Mouse (Mus musculus): ENCODE results near the gene Pax5. TPM values are rescaled to one million over a fixed set of nuclear protein-coding genes. Genes with fewer than 3 reads are reported as not detected.

Gene Pax5
- polyA plus RNA-seq, 1 experiment from 2014 or later: 0.26 TPM

GRCm38 (mm10) chr4:44664004-44664766, 46.1 kb downstream of the Pax5 start:
- Histone ChIP-seq H3K9ac (no peak overlapping the region), H3K4me2 (peak overlapping the region; percentile 56), H3K4me3 (replicated peaks) (peak overlapping the region; percentile 28), H3K36me3 (replicated peaks) (no peaks in the 10 kb centered on the region), H3K4me1 (replicated peaks) (no peaks in the 10 kb centered on the region), H3K27me3 (peaks cover 66% of the 10 kb centered on the region), H3K27ac (replicated peaks) (no peak overlapping the region), H3K9me3 (replicated peaks) (no peaks in the 10 kb centered on the region)
- no peak for ATAC-seq (ENCODE audit: insufficient read depth)
- 1% methylated on average over 81 of the region's 81 CpGs for whole genome bisulfite sequencing (ENCODE audit: insufficient replicate concordance)

GRCm38 (mm10) chr4:44663489-44663888, 46.8 kb downstream of the Pax5 start:
- no peak overlapping the region for H3K4me2 ChIP-seq
- no peaks in the 10 kb centered on the region for H3K4me1 ChIP-seq (replicated peaks)
- H3K9me3 ChIP-seq (replicated peaks): no peaks in the 10 kb centered on the region
- no peak overlapping the region for H3K27ac ChIP-seq (replicated peaks)
- no peak overlapping the region for H3K4me3 ChIP-seq (replicated peaks)
- no peaks in the 10 kb centered on the region for H3K36me3 ChIP-seq (replicated peaks)
- ATAC-seq (ENCODE audit: insufficient read depth): no peak
- no peak overlapping the region for H3K9ac ChIP-seq
- WGBS (ENCODE audit: insufficient replicate concordance): 26% methylated on average over 10 of the region's 10 CpGs
- peaks cover 66% of the 10 kb centered on the region for H3K27me3 ChIP-seq

GRCm38 (mm10) chr4:44645181-44645580, 65.1 kb downstream of the Pax5 start:
- Histone ChIP-seq H3K27ac (replicated peaks) (no peak overlapping the region), H3K9me3 (replicated peaks) (no peaks in the 10 kb centered on the region), H3K27me3 (no peaks in the 10 kb centered on the region), H3K4me2 (no peak overlapping the region), H3K36me3 (replicated peaks) (no peaks in the 10 kb centered on the region), H3K4me3 (replicated peaks) (no peak overlapping the region), H3K9ac (no peak overlapping the region), H3K4me1 (replicated peaks) (no peaks in the 10 kb centered on the region)
- WGBS (ENCODE audit: insufficient replicate concordance): 64% methylated on average over 4 of the region's 4 CpGs
- ATAC-seq (ENCODE audit: insufficient read depth): no peak

- 60% methylated on average over 12 of the region's 12 CpGs for WGBS (ENCODE audit: insufficient replicate concordance)
- no peaks in the 10 kb centered on the region for H3K9me3 ChIP-seq (replicated peaks)
- no peaks in the 10 kb centered on the region for H3K27me3 ChIP-seq
- no peak overlapping the region for H3K27ac ChIP-seq (replicated peaks)
- ATAC-seq (ENCODE audit: insufficient read depth): no peak
- no peaks in the 10 kb centered on the region for H3K36me3 ChIP-seq (replicated peaks)
- no peak overlapping the region for H3K9ac ChIP-seq
- H3K4me3 ChIP-seq (replicated peaks): no peak overlapping the region
- H3K4me2 ChIP-seq: no peak overlapping the region
- H3K4me1 ChIP-seq (replicated peaks): no peaks in the 10 kb centered on the region
Observed at GRCm38 (mm10) chr4:44641831-44642587, 68.3 kb downstream of the Pax5 start.

- Histone ChIP-seq H3K4me3 (replicated peaks) (no peak overlapping the region), H3K27me3 (no peaks in the 10 kb centered on the region), H3K9me3 (replicated peaks) (no peaks in the 10 kb centered on the region), H3K9ac (no peak overlapping the region), H3K4me2 (no peak overlapping the region), H3K4me1 (replicated peaks) (peaks cover 4% of the 10 kb centered on the region; the same call in 1 of the 2 replicates), H3K36me3 (replicated peaks) (no peaks in the 10 kb centered on the region), H3K27ac (replicated peaks) (no peak overlapping the region)
- no peak for ATAC-seq (ENCODE audit: insufficient read depth)
- WGBS (ENCODE audit: insufficient replicate concordance): 67% methylated on average over 3 of the region's 3 CpGs
Observed at GRCm38 (mm10) chr4:44635618-44636017, 74.7 kb downstream of the Pax5 start.

GRCm38 (mm10) chr4:44633694-44634524, 76.4 kb downstream of the Pax5 start:
- Histone ChIP-seq H3K9ac (no peak overlapping the region), H3K27ac (replicated peaks) (no peak overlapping the region), H3K9me3 (replicated peaks) (no peaks in the 10 kb centered on the region), H3K4me2 (peak overlapping the region; percentile 41), H3K4me3 (replicated peaks) (peak overlapping the region; percentile 24; the same call in 1 of the 2 replicates), H3K4me1 (replicated peaks) (peaks cover 4% of the 10 kb centered on the region; the same call in 1 of the 2 replicates), H3K36me3 (replicated peaks) (no peaks in the 10 kb centered on the region), H3K27me3 (no peaks in the 10 kb centered on the region)
- ATAC-seq (ENCODE audit: insufficient read depth): no peak
- WGBS (ENCODE audit: insufficient replicate concordance): 23% methylated on average over 12 of the region's 12 CpGs

- no peaks in the 10 kb centered on the region for H3K36me3 ChIP-seq (replicated peaks)
- no peak overlapping the region for H3K4me3 ChIP-seq (replicated peaks)
- no peak for ATAC-seq (ENCODE audit: insufficient read depth)
- peaks cover 4% of the 10 kb centered on the region; the same call in 1 of the 2 replicates for H3K4me1 ChIP-seq (replicated peaks)
- no peaks in the 10 kb centered on the region for H3K27me3 ChIP-seq
- no peaks in the 10 kb centered on the region for H3K9me3 ChIP-seq (replicated peaks)
- no peak overlapping the region for H3K4me2 ChIP-seq
- no peak overlapping the region for H3K9ac ChIP-seq
- 43% methylated on average over 6 of the region's 6 CpGs for WGBS (ENCODE audit: insufficient replicate concordance)
- H3K27ac ChIP-seq (replicated peaks): no peak overlapping the region
Observed at GRCm38 (mm10) chr4:44630059-44630458, 80.2 kb downstream of the Pax5 start.

- Histone ChIP-seq H3K27me3 (no peaks in the 10 kb centered on the region), H3K4me1 (replicated peaks) (no peaks in the 10 kb centered on the region), H3K9me3 (replicated peaks) (no peaks in the 10 kb centered on the region), H3K4me3 (replicated peaks) (no peak overlapping the region), H3K36me3 (replicated peaks) (no peaks in the 10 kb centered on the region), H3K4me2 (no peak overlapping the region), H3K27ac (replicated peaks) (no peak overlapping the region), H3K9ac (no peak overlapping the region)
- ATAC-seq (ENCODE audit: insufficient read depth): no peak
Observed at GRCm38 (mm10) chr4:44627890-44628289, 82.4 kb downstream of the Pax5 start.

GRCm38 (mm10) chr4:44625108-44625424, 85.2 kb downstream of the Pax5 start:
- no peaks in the 10 kb centered on the region for H3K27me3 ChIP-seq
- no peaks in the 10 kb centered on the region for H3K36me3 ChIP-seq (replicated peaks)
- no peak for ATAC-seq (ENCODE audit: insufficient read depth)
- WGBS (ENCODE audit: insufficient replicate concordance): 74% methylated on average over 6 of the region's 6 CpGs
- H3K4me2 ChIP-seq: no peak overlapping the region
- no peak overlapping the region for H3K9ac ChIP-seq
- no peaks in the 10 kb centered on the region for H3K4me1 ChIP-seq (replicated peaks)
- H3K4me3 ChIP-seq (replicated peaks): no peak overlapping the region
- no peaks in the 10 kb centered on the region for H3K9me3 ChIP-seq (replicated peaks)
- no peak overlapping the region for H3K27ac ChIP-seq (replicated peaks)

- no peak for ATAC-seq (ENCODE audit: insufficient read depth)
- Histone ChIP-seq H3K9ac (no peak overlapping the region), H3K27me3 (no peaks in the 10 kb centered on the region), H3K27ac (replicated peaks) (no peak overlapping the region), H3K4me2 (no peak overlapping the region), H3K9me3 (replicated peaks) (no peaks in the 10 kb centered on the region), H3K4me3 (replicated peaks) (no peak overlapping the region), H3K4me1 (replicated peaks) (no peaks in the 10 kb centered on the region), H3K36me3 (replicated peaks) (no peaks in the 10 kb centered on the region)
- 65% methylated on average over 12 of the region's 12 CpGs for WGBS (ENCODE audit: insufficient replicate concordance)
Observed at GRCm38 (mm10) chr4:44624232-44625107, 85.8 kb downstream of the Pax5 start.

All from liver, embryonic 15.5 days (tissue).